Mouse (Mus musculus) T-helper 17 cell (primary cell): ENCODE measurements around the gene Iscu.

Experiments used
- in situ Hi-C, 2 experiments: fragments of 300-600 bp; cut with MboI, MseI; formaldehyde crosslinking; loops; 1 replicate in 1 of 2; 2 replicates in 1 of 2; pipeline ENCODE4 v1.15.1; 2025; ENCODE audit warnings: high pct_unique_total_duplicates in 2 of 2

Gene Iscu

GRCm38 (mm10) chr5:113812638-113813037, 40.1 kb downstream of the Iscu start:
- in situ Hi-C loops = loop anchor here (5.0 to 10.0 kb wide), 2 partner anchors 40 to 228 kb away; partner anchors contain the start of genes Iscu (in 2 of the 2) and Sart3 (in 2 of the 2)

- in situ Hi-C loops = loop anchor here (5.0 to 10.0 kb wide), 2 partner anchors 41 to 229 kb away; partner anchors contain the start of genes Iscu (in 2 of the 2) and Sart3 (in 2 of the 2)
Measured at GRCm38 (mm10) chr5:113813608-113814007, 41.1 kb downstream of the Iscu start.

DNA sequence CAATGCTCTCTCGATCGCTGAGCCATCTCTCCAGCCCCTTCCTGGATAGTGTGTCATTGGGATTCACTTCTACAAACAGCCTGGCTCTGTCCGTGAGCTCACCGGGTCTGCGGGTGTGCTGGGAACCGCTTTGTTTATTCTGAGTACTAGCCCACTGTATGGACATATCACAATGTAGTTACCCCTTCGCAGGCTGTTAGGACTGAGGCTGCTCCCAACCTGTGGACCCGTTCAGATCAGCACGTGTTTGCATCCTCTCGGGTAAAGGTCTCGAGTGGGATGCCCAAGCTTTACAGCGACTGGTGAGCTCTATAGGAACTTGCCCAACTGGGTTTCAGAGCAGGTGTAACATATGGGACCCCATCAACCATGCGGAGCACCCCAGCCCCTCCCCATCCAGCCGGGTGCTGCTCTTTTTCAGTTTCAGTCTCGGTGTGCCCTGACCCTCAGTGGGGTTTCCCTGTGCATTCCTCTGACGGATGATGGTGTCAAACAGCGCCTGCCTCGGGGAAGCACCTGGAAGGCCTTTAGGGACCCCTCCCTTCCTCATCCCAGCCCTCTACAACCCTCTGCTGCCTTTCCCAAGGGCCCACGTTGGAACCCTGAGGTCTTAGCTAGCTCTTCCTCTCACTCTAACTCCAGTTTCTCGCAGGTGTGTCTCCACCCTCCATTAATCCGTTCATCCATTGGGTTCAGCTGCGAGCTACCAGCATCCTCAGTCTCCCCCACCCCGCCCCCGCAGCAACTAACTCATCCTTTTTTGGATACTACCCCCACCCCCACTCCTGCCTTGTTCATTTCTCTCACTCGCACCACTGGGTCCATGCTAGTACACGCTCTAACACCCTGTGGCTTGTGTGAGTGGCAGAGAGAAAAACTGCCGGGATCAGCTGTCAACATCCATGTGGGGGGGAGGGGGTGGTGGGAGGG, 41.8 kb downstream of the Iscu start:
- in situ Hi-C loops = loop anchor here (5.0 to 10.0 kb wide), 3 partner anchors 42 to 447 kb away; partner anchors contain the start of genes Iscu (in 2 of the 2) and Sart3 (in 2 of the 2)

- in situ Hi-C loops = loop anchor here (5.0 to 10.0 kb wide), 2 partner anchors 230 to 448 kb away; no protein-coding TSS in a partner anchor
Measured at GRCm38 (mm10) chr5:113815041-113815389, 42.5 kb downstream of the Iscu start.

- in situ Hi-C loops = loop anchor here (5.0 to 10.0 kb wide), 2 partner anchors 231 to 448 kb away; no protein-coding TSS in a partner anchor
Measured at GRCm38 (mm10) chr5:113815638-113816152, 43.1 kb downstream of the Iscu start.

DNA sequence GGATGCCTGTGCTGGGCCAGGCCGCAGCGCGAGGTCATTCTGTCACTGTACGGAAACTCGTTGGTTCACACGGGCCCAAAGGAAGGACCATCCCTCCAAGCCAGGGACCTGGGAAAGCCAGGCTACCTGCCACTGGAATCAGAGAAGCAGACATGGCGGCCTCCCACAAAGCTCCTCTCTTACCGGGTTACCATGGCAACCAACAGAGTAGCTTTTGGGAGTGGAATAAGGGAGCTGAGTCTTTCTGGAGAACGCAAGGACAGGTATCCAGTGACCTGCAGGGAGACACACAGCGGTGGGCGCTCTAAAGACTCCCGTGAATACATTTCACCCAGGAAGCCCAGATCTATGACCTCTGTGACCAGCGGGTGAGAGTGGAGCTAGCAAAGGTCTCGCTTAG, 46.0 kb downstream of the Iscu start:
- in situ Hi-C loops = loop anchor here (5.0 to 10.0 kb wide), 2 partner anchors 234 to 451 kb away; no protein-coding TSS in a partner anchor

DNA sequence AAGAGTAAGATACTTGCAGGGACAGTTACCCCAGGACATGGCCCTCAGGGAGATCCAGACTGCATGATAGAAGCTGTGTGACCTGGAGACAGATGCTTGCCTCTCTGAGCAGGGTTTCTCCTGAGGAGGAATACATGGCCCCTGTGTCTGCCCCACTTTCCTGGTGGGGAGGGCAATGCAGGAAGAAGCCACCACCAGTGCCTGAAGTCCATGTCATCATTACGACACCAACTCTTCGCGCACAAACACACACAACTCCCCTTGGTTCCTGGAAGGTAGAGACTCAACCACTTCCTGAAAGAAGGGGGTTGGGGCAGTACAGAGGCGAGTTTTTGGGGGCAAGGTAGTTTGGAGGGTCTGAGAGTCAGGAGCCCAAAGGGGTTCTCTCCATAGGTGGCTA, 51.7 kb downstream of the Iscu start:
- in situ Hi-C loops = loop anchor here in 1 of 2 experiments (10.0 kb wide), 1 partner anchor 1549 kb away; the partner anchor contains the start of gene Tpst2

GRCm38 (mm10) chr5:113825558-113825957, 53.0 kb downstream of the Iscu start:
- in situ Hi-C loops = loop anchor here in 1 of 2 experiments (5.0 to 10.0 kb wide), 2 partner anchors 1551 to 1657 kb away; partner anchors contain the start of genes Sirt4 and Tpst2

DNA sequence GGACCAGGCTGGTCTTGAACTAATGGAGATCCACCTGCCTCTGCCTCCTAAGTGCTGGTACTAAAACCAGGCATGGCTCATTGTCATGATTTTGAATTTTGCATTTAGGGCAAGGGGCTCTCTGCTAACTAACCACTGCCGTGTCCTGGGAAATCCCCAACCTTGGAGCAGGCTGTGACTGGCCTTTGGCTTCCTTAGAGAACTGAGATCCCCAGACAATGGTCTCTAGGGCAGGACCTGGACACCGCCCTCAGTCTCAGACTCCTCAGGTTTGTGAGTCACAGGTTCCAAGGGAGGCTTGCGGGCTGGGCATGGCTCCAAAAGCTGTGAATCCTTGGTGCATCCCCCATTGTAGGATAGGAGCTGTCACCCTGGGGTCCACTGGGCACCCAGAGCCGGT, 54.1 kb downstream of the Iscu start:
- in situ Hi-C loops = loop anchor here in 1 of 2 experiments (5.0 to 10.0 kb wide), 2 partner anchors 1552 to 1656 kb away; partner anchors contain the start of genes Sirt4 and Tpst2
